Mouse (Mus musculus) adrenal gland, adult 2 months (tissue): ENCODE data around the gene Ormdl2. TPM values are rescaled to one million over a fixed set of nuclear protein-coding genes. Genes with fewer than 3 reads are reported as not detected.

Experiments used
- DNase-seq: peaks from one replicate; pipeline ENCODE4 v3.0.0; 2021
- polyA plus RNA-seq: library from polyadenylated mRNA; depleted of rRNA; stranded (reverse); fragments of >200 nt; gene quantifications from 2 replicates; pipeline ENCODE4 v1.2.3, GENCODE M21; 2012; rRNA removed
- total RNA-seq, 2 experiments: library from RNA; stranded (reverse); gene quantifications; 2 replicates each; pipeline ENCODE4 v1.2.3; 2021

The Ormdl2 gene
- total and polyA plus RNA-seq, 3 experiments = 36.8 to 64.8 (median 52.3) TPM

DNA sequence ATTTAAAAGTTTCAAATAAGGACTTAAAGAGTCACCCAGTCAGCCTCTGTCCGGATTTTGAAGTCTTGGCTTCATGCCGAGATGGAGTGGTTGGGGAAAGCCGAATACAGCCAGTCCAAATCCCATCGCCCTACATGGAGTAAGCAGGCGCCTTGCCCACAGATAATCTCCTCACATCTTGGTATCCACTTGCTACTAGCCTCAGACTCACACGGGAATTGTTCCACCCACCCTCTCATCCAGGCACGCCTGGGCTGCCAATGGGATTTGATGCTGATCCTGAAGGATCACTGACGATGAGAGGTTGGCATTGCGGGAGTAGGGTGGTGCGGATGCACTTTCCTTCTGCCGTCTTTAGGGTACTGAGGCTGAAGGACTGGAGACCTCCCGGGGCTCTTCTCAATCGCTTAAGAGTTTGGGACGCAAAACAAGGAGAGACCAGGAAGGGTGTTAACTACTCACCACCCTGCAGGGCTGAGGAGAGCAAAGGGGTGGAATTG is 17.6 kb downstream of the Ormdl2 start, which contains the start of gene Dnajc14:
Gene Dnajc14, plus strand, starts transcription at position 292 of the 500 bp plus-strand sequence.
- peak; percentile 68 for DNase-seq

GRCm38 (mm10) chr10:128803361-128803760 is 18.1 kb downstream of the Ormdl2 start:
- no peak for DNase-seq

GRCm38 (mm10) chr10:128802956-128803355 is 18.5 kb downstream of the Ormdl2 start:
- no peak for DNase-seq

- DNase-seq = no peak
Observed at GRCm38 (mm10) chr10:128801981-128802495, 19.4 kb downstream of the Ormdl2 start.

DNA sequence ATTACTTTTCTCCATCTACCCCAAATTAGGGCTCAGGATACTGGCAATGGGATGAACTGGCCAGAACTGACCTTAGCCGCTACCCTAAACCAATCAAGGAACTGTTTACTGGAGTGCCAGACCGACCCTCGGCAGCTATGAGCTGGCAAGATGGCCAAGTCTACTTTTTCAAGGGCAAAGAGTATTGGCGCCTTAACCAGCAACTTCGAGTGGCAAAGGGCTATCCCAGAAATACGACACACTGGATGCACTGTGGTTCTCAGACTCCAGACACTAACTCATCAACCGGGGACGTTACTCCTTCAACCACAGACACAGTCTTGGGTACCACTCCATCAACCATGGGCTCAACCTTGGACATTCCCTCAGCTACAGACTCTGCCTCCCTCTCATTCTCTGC is 22.8 kb downstream of the Ormdl2 start:
- DNase-seq = no peak

DNA sequence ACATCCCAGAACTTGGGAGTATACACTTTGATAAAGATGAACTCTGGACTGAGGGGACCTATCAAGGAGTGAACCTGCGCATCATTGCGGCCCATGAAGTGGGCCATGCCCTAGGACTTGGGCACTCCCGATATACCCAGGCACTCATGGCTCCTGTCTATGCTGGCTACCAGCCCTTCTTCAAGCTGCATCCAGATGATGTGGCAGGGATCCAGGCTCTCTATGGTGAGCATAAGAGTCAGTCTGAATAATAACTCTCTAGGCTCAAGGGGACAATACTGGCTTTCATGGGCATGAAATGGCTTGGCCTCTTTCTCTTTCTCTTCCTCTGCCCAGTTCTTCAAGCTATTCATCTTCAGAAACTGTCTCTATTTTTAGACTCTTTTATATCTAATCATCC is 25.9 kb downstream of the Ormdl2 start:
- no peak for DNase-seq

DNA sequence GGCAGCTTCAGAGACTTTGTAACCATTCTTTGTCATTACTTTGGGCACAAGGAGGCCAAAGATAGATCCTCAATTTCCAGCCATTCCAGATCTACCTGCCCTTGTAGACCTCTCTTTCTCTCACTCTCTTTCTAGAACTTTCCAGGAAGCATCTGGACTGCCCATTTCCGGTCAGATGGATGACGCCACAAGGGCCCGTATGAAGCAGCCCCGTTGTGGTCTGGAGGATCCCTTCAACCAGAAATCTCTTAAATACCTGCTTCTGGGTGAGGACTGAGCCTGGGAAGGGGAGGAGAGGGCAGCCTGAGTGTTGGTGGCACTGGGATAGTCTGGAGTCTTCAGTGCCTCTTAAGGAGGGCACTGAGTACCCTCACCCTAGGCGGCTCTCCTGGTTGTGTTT is 27.1 kb downstream of the Ormdl2 start:
- DNase-seq = no peak

GRCm38 (mm10) chr10:128793258-128793657 is 28.2 kb downstream of the Ormdl2 start:
- DNase-seq = no peak

- DNase-seq = no peak
Observed at GRCm38 (mm10) chr10:128792041-128792440, 29.4 kb downstream of the Ormdl2 start.

GRCm38 (mm10) chr10:128790398-128791124 is 30.9 kb downstream of the Ormdl2 start, which contains the start of gene Mmp19:
TSS of gene Mmp19 (plus strand) at chr10:128790910.
- DNase-seq = peak; percentile 80

DNA sequence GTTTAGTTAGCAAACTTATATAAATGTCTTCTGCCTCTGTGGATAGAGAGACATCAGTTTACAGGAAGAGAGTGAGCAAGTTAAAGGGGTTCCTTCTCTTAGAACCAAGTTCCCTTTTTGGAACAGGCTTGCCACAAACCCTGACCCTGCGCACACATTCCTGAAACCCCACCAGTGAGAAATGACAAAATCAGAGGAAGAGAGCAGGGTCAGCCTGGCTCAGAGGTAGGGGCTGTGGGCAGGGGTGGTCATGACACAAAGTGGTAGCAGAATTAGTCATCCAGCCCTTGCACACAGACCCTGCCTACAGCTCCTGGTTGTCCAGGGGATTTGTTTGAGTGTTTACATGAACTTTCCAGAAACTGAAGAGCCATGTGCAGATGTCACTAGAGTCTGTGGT is 41.2 kb downstream of the Ormdl2 start:
- DNase-seq = no peak

GRCm38 (mm10) chr10:128779011-128779795 is 42.2 kb downstream of the Ormdl2 start:
- peak; percentile 85 for DNase-seq

DNA sequence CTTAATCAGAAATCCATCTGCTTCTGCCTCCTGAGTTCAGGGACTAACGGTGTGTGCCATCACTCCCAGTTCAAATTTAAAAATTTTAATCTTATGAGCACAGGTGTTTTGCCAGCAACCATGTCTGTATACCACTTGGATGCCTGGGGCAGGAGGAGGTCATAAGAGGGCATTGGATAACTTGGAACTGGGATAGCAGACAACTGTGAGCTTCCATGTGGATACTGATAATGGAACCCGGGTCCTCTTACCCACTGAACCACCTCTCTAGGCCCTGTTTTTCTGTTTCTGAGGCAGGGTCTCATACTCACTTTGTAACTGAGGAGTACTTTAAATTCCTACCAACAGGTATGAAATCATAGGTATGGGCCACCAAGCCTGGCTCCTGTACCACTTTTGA is 43.0 kb downstream of the Ormdl2 start:
- DNase-seq = no peak

DNA sequence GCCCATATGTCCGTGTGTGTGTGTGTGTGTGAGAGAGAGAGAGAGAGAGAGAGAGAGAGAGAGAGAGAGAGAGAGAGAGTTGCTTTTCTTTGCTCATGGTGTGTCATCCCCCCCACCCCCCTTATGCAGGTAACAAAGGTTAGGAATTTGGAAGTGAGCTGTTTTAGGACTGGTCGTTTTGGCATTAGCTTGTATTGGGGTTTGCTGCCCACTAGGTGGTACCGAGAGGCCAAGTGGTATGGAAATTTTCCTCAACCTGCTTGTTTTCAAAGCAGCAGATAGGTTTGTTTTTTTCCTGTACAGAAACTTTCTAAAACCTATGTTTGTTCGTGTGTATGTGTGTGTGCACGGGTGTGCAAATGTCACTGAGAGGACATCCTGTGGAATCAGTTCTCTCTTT is 47.8 kb downstream of the Ormdl2 start:
- DNase-seq = no peak

- DNase-seq = no peak
Observed at GRCm38 (mm10) chr10:128772895-128773294, 48.5 kb downstream of the Ormdl2 start.

Other genes with a start within 250 kb of the Ormdl2 start
- 1 to 10 TPM; 2.3 to 3.8 TPM for gene Erbb3, start 232.0 kb downstream of the Ormdl2 start, total RNA-seq
- 1.1 and 1.3 TPM in 2 replicates for gene Erbb3, start 232.0 kb downstream of the Ormdl2 start, polyA plus RNA-seq
- 100 to 1,000 TPM; 715 to 972 TPM for gene Rps26, start 194.9 kb downstream of the Ormdl2 start, total RNA-seq
- gene Rps26, start 194.9 kb downstream of the Ormdl2 start, polyA plus RNA-seq = 581 and 897 TPM in 2 replicates
- 1 to 10 TPM; 1.9 to 2.6 TPM for gene Ikzf4, start 175.7 kb downstream of the Ormdl2 start, total RNA-seq
- 3.1 and 3.5 TPM in 2 replicates for gene Ikzf4, start 175.7 kb downstream of the Ormdl2 start, polyA plus RNA-seq
- 10 to 100 TPM; 29.2 to 32.7 TPM for gene Suox, start 147.6 kb downstream of the Ormdl2 start, total RNA-seq
- gene Suox, start 147.6 kb downstream of the Ormdl2 start, polyA plus RNA-seq = 10.2 and 10.8 TPM in 2 replicates
- 100 to 1,000 TPM; 112 to 127 TPM for gene Rab5b, start 125.4 kb downstream of the Ormdl2 start, total RNA-seq
- 46.5 and 69.5 TPM in 2 replicates for gene Rab5b, start 125.4 kb downstream of the Ormdl2 start, polyA plus RNA-seq
- 1 to 10 TPM in 1 of 2 experiments, under 1 TPM in 1; 0.86 to 1.0 TPM for gene Pmel, start 117.5 kb downstream of the Ormdl2 start, total RNA-seq
- 0.30 and 0.76 TPM in 2 replicates for gene Pmel, start 117.5 kb downstream of the Ormdl2 start, polyA plus RNA-seq
- 10 to 100 TPM; 12.6 to 16.2 TPM for gene Cdk2, start 116.6 kb downstream of the Ormdl2 start, total RNA-seq
- gene Cdk2, start 116.6 kb downstream of the Ormdl2 start, polyA plus RNA-seq = 10.5 and 10.7 TPM in 2 replicates
- gene Dgka, start 76.8 kb downstream of the Ormdl2 start, total RNA-seq = 10 to 100 TPM; 11.4 to 26.1 TPM
- gene Dgka, start 76.8 kb downstream of the Ormdl2 start, polyA plus RNA-seq = 10.5 and 11.0 TPM in 2 replicates
- gene Pym1, start 73.8 kb downstream of the Ormdl2 start, total RNA-seq = 10 to 100 TPM; 22.9 to 26.5 TPM
- 11.5 and 15.5 TPM in 2 replicates for gene Pym1, start 73.8 kb downstream of the Ormdl2 start, polyA plus RNA-seq
- gene Mmp19, start 30.7 kb downstream of the Ormdl2 start, total RNA-seq = 10 to 100 TPM; 35.8 to 64.4 TPM
- gene Mmp19, start 30.7 kb downstream of the Ormdl2 start, polyA plus RNA-seq = 16.0 and 16.8 TPM in 2 replicates
- gene Dnajc14, start 17.6 kb downstream of the Ormdl2 start, total RNA-seq = 10 to 100 TPM; 61.8 to 77.2 TPM
- 7.1 and 10.6 TPM in 2 replicates for gene Dnajc14, start 17.6 kb downstream of the Ormdl2 start, polyA plus RNA-seq
- gene Tmem198b, start 17.3 kb downstream of the Ormdl2 start, total RNA-seq = 1 to 10 TPM; 6.7 to 9.4 TPM
- 15.6 and 18.0 TPM in 2 replicates for gene Tmem198b, start 17.3 kb downstream of the Ormdl2 start, polyA plus RNA-seq
- gene Sarnp, start 4.3 kb downstream of the Ormdl2 start, total RNA-seq = 10 to 100 TPM; 52.7 to 55.8 TPM
- 1.3 and 1.5 TPM in 2 replicates for gene Sarnp, start 4.3 kb downstream of the Ormdl2 start, polyA plus RNA-seq
- gene Gdf11, start 70.1 kb upstream of the Ormdl2 start, total RNA-seq = 1 to 10 TPM; 1.8 to 2.3 TPM
- gene Gdf11, start 70.1 kb upstream of the Ormdl2 start, polyA plus RNA-seq = 0.55 and 0.99 TPM in 2 replicates
- gene Cd63, start 79.3 kb upstream of the Ormdl2 start, total RNA-seq = 100 to 1,000 TPM; 279 to 433 TPM
- gene Cd63, start 79.3 kb upstream of the Ormdl2 start, polyA plus RNA-seq = 38.2 and 44.2 TPM in 2 replicates
- gene Rdh5, start 101.2 kb upstream of the Ormdl2 start, total RNA-seq = 10 to 100 TPM; 11.2 to 15.9 TPM
- gene Rdh5, start 101.2 kb upstream of the Ormdl2 start, polyA plus RNA-seq = 24.3 and 29.3 TPM in 2 replicates
- 100 to 1,000 TPM; 174 to 223 TPM for gene Bloc1s1, start 102.4 kb upstream of the Ormdl2 start, total RNA-seq
- 99.2 and 115 TPM in 2 replicates for gene Bloc1s1, start 102.4 kb upstream of the Ormdl2 start, polyA plus RNA-seq
- gene Itga7, start 112.2 kb upstream of the Ormdl2 start, total RNA-seq = 10 to 100 TPM in 1 of 2 experiments, 1 to 10 TPM in 1; 8.4 to 25.6 TPM
- gene Itga7, start 112.2 kb upstream of the Ormdl2 start, polyA plus RNA-seq = 19.6 and 32.5 TPM in 2 replicates
- 1 to 10 TPM in 1 of 2 experiments, under 1 TPM in 1; 0.79 to 3.5 TPM for gene Mettl7b, start 139.3 kb upstream of the Ormdl2 start, total RNA-seq
- gene Mettl7b, start 139.3 kb upstream of the Ormdl2 start, polyA plus RNA-seq = 0.52 and 0.97 TPM in 2 replicates
- not detected for gene Olfr9, start 167.8 kb upstream of the Ormdl2 start, total RNA-seq
- not detected in 2 replicates for gene Olfr9, start 167.8 kb upstream of the Ormdl2 start, polyA plus RNA-seq
- not detected for gene Olfr763, start 189.1 kb upstream of the Ormdl2 start, total RNA-seq
- gene Olfr763, start 189.1 kb upstream of the Ormdl2 start, polyA plus RNA-seq = not detected in 2 replicates
- not detected for gene Olfr764-ps1, start 218.3 kb upstream of the Ormdl2 start, total RNA-seq
- not detected in 2 replicates for gene Olfr764-ps1, start 218.3 kb upstream of the Ormdl2 start, polyA plus RNA-seq
- gene Olfr765, start 228.4 kb upstream of the Ormdl2 start, total RNA-seq = not detected
- gene Olfr765, start 228.4 kb upstream of the Ormdl2 start, polyA plus RNA-seq = not detected in 2 replicates
- not detected for gene Olfr766-ps1, start 247.3 kb upstream of the Ormdl2 start, total RNA-seq
- not detected in 2 replicates for gene Olfr766-ps1, start 247.3 kb upstream of the Ormdl2 start, polyA plus RNA-seq